Mouse (Mus musculus): ENCODE measurements around the gene Grwd1. TPM values are rescaled to one million over a fixed set of nuclear protein-coding genes. Genes with fewer than 3 reads are reported as not detected.
"Not testable (repeated sequence)": the region's sequence is repeated elsewhere in the genome, so short reads cannot be mapped to it uniquely, and the experiment has no call there.

Grwd1 gene
- total RNA-seq (2021): 10 to 100 TPM; 31.8 to 35.5 TPM

DNA sequence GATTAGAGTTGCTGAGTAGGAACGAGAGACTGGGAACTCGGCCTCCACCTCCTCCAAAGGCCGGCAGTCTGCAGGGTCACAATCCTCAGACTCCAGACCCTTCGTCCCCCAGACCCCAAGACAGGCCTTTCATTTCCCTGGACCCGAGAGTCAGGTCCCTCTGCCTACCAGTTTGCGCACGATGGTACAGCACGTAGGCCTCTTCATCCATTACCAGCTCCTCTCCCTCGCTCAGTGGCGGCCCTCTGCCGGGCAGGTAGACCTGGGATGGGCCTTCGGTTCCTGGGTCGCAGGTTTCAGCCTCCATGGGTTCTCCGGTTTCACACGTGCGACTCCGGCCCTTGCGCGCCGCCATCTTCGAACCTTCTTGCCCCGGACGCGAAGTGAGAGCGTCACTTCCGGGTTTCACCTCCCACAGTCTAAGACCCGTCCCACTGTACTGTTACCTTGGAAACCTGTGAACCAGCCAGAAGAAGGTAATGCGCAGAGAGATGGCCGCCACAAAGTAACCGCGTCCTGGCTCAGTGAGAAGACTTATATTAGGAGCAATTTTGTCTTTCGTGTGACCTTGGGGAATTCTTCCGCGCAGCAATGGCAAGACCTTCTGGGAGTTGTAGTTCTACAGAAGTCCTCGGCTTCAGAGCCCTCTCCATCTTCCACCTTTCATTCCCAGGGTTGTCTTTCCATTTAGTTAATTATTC is at the start of gene Grwd1:
Gene Grwd1 (minus strand): TSS at position 518 of the 701 bp plus-strand sequence.
- DNase-seq: peak; percentile 86
- intact Hi-C loops (cut with DNase I): no loop called here

DNA sequence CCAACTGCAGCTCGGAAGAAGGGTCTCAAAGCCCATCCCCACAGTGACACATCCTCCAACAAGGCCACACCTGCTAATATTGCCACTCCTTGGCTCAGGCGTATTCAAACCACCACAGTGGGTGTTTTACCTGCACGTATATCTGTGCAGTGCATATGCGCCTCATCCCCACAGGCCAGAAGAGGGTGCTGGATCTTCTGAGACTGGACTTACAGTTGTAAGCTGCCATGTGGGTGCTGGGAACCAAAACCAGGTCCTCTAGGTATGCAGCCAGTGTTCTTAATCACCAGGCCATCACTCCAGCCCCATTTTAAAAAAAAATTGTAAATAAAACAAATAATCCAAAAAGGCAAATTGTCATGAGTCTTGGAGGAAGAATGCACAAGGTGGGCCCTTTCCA is 49.8 kb upstream of the Grwd1 start:
- intact Hi-C loops (cut with DNase I): no loop called here
- DNase-seq: no peak

DNA sequence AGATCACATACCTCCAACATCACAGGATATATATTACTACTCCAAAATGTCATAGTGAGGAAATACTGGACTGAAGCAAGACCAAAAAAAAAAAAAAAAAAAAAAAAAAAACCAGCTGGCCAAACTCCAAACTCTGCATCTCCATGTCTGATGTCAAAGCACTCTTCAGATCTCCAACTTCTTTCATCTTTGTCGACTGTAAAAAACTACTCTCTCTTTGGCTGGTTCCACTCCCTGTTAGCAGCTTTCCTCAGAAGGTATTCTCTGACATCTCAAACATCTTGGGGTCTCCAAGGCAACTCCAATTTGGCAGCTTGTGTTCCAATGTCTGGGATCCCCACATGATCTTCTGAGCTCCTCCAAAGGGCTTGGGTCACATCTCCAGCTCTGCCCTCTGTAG is 47.5 kb upstream of the Grwd1 start, which contains the start of gene Grin2d:
Gene Grin2d (minus strand): TSS at position 101 of the 400 bp plus-strand sequence.
- DNase-seq; intact Hi-C loops (cut with DNase I): not testable (repeated sequence)

DNA sequence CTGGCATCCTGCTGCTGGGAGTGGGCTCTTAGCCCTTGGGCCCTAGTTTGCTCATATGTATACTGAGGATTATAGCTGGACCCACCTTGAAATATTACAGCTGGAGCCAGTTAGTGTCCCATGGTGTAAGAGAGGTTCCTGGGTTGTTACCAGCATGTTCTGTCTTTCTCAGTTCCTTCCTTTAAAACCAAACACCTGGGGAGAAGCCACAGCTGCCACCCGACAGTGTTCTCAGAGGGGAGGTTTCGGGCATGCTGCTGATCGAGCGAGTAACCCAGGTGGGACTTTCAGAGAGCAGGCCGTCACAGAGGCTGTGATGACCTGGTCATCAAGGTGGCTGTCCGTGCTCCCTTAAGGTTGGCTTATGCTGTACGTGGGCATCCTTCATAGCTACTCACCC is 46.2 kb upstream of the Grwd1 start:
- intact Hi-C loops (cut with DNase I): no loop called here
- DNase-seq: no peak

DNA sequence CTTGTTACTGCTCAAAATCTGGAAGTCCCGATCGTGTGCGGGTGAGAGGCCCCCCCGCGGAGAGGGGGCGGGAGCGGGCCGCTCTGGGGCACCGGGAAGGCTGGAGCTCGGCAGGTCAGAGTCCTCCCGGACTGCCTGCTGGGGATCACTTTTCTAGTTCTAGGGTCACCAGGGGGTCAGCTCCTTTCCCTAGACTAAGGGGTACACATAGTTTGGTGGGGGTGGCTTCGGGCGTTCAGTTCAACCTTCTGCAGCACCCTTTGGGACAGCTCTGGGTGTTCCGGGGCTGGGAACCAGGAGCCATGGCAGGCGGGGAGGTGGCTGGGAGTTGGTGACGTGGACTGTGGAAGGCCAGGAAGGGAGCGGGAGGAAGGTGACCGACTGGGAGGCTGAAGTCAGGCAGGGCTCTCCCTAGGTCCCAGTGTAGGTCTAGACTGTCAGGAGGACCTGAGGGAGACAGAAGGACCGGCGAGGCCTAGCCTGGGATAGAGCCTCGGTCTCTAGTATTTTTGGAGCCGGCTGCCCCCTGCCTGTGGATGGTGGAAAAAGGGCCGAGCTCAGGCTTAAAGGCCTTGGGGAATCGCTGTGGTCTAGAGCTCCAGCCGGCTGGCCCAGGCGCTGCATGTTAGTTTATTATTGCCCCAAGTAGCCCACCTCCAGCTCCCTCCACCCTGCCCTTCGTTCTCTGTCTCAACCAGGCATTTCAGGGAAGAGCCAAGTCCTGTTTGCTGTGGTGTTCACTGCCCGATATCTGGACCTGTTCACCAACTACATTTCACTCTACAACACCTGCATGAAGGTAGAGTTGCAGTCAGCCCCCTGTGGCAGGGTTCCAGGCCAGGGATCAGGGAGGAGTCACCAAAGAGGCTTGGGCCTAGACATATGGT is 42.6 kb upstream of the Grwd1 start:
- intact Hi-C loops (cut with DNase I): loop anchor here (5.0 kb wide), 1 partner anchor 134 kb away; no protein-coding TSS in a partner anchor
- DNase-seq: peak; percentile 56

DNA sequence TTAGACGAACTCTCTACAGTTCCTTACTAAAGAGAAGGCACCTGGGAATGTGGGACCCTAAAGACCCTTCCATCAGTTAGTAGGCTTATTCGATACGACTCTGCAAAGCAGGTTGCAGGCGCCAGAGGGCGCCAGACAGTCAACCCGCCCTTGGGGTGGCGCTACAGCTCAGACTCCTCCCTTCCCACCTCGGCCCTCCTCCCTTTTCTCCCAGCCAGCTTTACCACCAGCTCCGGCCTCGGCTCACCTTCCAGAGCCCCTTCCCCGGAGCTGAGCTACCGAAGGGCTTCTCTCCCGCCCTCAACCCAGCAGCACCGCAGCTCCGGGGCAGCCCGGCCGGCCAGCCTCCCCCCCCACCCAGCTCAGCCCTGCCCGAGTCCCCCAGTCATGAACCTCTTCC is 41.9 kb upstream of the Grwd1 start, which contains the start of gene Kdelr1:
Gene Kdelr1 (plus strand): TSS at position 149 of the 400 bp plus-strand sequence.
- intact Hi-C loops (cut with DNase I): loop anchor here (5.0 kb wide), 1 partner anchor 135 kb away; no protein-coding TSS in a partner anchor
- DNase-seq: peak; percentile 94

DNA sequence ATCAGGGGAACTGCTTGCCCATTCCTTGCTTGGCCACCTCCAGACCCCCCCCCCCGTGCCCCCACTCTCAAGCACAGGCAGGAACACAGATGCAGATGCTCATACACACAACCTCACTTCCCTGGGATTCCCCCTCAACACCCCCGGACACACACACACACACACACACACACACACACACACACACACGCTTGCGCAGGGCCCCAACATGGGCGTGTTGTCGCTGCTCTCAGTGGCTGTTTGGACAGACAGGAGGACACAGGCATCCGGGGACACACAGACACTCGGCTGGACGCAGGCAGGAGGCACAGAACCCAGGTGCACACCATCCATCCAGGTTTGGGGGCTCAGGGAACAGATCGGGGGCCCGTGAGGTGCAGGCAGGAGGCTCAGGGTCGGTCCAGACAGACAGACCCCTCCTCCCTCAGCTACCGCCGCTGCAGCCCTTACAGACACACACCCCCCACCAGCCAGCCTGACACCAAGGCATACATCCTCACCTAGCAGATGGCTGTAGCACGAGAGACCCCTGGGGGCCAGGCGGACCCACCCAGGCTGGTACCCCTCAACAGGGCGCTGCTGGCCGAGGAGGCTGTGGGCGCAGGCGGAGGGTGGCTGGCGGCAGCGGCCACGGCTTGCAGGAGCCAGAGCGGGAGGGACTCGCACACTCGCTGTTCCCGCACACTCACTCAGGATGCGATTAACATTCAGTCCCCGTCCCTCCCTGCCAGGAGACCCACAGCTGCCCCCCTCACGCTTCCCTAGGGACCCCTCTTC is 39.7 kb upstream of the Grwd1 start:
- peak; percentile 37 for DNase-seq
- intact Hi-C loops (cut with DNase I): loop anchor here (5.0 kb wide), 1 partner anchor 137 kb away; no protein-coding TSS in a partner anchor

DNA sequence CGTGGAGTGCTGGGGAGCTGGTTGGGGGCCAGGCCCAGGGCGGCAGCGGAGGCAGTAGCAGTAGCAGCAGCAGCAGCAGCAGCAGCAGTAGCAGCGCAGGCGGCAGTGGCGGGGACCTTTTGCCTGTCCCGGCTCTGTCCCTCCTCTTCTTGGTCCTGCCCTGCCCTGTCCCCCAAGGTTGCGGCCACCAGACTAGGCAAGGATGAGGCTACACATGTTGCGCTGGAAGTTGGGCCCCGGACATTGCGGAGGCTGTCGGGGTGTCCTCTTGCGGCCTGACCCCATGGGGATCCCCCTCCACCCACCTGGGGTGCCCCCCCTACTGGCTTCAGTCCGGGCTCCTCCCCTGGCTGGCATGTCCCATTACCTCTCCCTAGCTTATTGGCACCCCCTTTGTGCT is 39.0 kb upstream of the Grwd1 start:
- intact Hi-C loops (cut with DNase I): loop anchor here (5.0 kb wide), 1 partner anchor 138 kb away; no protein-coding TSS in a partner anchor
- peak; percentile 33 for DNase-seq

DNA sequence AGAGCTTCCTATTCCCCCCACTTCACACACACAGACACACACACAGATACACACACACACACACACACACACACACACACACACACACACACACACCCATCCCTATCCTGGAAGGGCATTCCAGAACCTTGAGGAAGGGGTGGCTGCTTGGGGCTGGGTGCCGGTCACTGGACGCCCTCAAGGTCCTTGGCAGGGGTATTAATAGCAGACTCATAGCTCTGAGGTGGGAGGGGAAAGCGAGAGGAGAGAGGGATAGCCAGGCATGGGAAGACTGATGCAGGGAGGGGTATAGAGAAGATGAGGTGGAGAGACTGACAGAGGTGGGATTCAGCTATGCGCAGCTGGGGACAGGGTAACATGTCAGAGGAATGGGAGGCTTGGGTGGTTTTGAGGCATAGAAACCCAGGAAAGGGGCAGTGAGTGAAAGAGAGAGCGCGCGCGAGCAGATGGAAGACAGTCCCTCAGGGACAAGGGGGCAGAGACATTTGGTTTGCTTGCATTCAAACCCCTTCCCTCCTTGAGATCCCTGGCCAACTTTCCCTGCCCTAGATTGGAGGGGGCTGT is 38.4 kb upstream of the Grwd1 start:
- intact Hi-C loops (cut with DNase I): no loop called here
- peak; percentile 46 for DNase-seq

DNA sequence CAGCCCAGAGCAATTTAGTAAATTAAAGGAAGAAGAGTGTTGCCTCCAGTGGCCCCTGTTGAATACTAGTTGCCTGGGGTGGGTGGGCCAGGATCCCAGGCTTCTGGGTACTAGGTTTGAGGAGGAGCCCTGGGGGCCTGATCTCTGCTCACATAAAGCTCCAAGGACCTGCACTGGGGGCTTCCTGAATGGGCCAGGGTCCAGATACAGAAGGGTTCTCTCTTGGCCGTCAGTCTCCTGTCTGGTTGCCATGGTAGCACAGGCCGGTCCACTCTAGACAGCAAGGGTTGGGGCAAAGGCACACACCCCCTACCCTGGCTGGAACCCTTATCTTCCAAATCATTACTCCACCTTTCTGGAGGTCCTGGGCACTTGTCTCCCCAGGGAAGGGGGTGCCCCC is 37.1 kb upstream of the Grwd1 start:
- peak; percentile 49 for DNase-seq
- intact Hi-C loops (cut with DNase I): no loop called here

DNA sequence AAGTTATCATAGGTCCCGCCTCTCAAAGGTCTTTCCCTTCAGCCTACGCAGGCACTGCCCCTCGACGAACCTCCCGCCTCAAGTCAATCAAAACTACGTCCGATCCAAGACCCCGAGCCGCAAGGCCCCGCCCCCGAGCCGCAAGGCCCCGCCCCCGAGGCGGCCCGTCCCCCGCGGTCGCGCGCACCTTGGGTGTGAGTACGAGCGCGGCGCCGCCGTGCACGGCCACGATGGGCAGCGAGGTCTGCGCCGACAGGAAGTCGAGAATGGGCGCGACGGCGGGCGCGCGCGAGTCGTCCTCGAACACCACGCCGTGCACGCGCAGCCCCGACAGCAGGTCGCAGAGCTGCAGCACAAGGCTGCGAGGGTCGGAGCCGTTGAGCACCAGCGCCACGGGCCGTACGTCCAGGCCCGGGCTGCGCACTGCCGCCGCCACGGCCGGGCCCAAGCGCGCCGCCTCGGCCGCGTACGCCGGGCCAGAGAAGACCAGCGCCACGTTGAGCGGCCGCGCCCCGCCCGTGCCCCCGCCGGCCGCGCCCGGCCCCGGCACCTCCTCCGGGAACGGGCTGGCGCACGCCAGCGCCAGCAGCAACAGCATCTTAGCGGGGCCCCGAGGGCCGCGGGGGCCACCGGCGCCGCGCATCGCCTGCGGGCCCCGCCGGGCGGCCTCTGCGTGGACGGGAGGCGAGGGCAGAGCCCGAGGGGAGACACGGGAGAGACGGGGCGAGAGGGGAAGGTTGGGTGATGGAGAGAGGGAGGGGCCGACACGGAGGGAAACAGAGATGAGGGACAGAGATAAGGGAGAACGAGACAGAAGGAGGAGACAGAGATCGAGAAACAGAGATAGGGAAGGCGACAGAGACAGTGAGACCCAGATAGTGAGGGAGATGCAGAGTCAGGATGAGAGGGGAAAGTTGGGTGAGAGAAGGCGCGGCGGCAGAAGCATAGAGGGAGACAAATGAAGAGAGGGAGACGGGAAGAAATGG is 35.5 kb upstream of the Grwd1 start:
- intact Hi-C loops (cut with DNase I): no loop called here

DNA sequence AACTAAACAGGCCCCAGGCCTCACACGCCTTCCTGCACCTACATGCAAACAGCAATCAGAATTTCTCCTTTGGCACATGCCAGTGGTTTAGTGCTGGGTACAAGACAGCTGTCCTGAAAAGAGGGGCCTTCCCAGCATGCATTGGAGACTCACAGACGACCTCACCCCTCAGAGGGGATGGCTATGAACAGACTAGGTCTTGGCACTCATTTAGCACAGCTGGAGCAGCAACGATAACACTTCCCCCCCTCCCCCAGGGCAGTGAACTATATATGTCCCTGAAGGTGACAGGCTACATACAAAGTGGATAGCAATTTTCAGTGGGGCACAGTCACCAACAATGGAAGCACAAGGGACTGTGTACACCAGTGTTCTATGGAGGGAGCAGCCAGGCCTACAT is 33.7 kb upstream of the Grwd1 start:
- intact Hi-C loops (cut with DNase I): no loop called here
- no peak for DNase-seq

More for the DNA sequence above, 35.5 kb upstream of the Grwd1 start:
- DNase-seq: peak; percentile 98

DNA sequence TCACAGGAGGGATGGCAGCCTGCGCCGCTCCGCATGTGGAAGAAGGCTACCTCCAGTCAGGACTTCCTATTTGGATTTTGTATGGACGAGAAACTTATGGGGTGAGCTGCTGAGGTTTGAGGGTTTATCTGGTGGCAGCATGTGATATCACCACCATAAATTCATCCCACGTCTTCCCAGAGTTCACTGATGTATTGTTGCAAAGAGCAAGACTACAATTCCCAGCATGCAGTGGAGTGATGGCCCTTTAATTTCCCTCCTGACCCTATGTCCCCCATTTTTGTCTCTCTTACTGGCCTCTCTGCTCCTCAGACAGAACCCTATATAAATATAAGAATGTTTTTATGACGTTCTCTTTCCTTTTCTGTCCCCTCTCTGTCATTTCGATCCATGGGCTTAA is 32.1 kb upstream of the Grwd1 start:
- intact Hi-C loops (cut with DNase I): no loop called here
- DNase-seq: no peak

DNA sequence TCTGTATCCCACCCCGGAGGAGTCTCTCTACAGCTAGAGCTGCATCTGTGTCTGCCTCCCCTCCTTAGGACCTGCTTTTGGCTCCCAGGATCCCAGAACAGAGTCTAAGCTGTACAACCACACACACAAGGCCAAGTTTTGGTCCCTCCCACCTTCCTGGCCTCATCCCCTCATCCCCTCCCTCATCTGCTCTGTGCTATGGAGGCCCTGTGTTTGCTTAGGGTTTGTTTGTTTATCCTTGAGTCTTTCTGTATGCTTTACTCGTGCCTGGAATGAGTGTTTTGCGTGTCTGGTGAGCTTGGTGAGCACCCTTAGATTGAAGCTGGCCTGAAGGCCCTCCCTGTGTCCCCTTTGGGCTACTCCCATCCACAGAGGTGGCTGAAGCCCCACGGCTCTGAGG is 28.3 kb upstream of the Grwd1 start:
- intact Hi-C loops (cut with DNase I): no loop called here
- no peak for DNase-seq

DNA sequence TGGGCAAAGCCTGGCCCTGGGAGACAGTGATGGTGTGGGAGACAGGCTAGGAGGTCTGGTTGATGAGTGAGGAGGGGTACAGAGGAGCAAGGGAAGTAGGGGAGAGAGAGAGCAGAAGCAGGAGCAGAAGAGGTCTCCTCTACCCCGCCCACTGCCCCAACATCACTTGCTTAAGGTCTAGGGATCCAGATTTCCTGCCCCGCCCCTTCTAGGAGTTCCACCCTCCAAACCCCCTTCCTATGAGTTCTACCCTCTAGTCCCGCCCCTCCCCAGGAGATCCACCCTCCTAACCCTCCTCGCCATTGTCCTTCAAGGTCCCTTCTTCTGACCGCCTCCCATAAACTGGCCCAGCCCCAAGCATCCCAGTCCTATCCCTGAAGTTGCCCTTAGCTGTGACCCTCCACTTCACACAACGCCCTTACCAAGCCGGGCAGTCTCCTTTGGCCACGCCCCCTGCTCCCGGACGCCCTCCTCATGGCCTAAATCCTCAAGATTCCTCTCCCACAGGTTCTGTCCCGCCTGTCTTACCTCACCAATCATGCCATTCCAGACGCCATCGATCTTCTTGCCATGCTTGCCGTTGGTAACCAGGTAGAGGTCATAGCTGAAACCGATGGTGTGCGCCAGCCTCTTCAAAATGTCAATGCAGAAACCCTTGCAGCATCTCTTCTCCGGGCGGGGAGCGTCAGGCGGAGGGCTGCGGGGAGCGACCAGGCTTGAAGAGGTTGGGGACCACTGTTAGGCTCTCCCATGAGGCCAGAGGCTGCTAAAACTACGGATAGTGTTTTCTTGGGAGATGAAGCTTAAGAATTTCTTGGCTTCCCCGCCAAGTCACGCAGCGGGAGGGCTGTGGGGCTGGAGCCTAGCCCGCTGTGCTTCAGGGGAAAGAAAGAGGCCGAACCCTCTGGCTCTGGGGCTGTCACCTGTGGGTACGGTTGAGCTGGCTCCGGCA is 26.5 kb upstream of the Grwd1 start:
- peak; percentile 54 for DNase-seq
- intact Hi-C loops (cut with DNase I): no loop called here

DNA sequence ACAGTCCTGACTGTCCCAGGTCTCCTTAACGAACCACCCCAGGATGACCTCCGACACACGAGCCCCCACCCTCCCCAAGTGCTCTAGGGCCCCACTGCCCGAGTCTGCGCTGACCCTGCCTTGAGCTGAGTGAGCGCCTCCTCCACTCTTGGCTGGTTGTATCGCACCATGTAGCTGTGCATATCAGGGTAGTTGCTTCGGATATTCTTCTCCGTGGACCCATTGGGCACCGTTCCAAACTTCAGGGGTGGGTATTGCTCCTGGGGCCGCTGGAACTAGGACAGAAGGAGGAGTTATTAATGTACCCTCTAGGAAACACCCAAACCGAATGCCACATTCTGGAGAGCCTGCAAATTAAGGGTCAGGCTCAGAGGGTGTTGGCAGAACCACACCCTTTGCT is 22.3 kb upstream of the Grwd1 start:
- intact Hi-C loops (cut with DNase I): no loop called here
- no peak for DNase-seq

DNA sequence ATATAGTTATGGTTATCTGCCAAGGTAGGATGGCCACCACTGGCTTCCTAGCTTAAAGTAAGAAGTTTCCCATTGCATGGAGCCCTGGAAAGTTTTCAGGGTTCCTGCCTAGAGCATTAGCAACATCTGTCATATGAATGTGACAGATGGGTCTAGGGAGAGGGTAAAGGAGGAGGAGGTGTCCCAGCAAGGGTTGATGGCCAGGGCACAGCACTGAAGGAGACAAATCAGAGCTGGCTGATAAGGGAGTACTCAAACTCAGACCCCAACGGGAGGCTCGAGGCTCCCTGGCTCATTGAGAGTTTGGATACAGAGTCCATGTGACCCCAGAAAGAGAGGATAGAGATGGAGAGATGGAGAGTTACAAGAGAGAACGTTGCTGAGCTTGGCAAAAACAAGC is 19.9 kb upstream of the Grwd1 start:
- intact Hi-C loops (cut with DNase I): no loop called here

DNA sequence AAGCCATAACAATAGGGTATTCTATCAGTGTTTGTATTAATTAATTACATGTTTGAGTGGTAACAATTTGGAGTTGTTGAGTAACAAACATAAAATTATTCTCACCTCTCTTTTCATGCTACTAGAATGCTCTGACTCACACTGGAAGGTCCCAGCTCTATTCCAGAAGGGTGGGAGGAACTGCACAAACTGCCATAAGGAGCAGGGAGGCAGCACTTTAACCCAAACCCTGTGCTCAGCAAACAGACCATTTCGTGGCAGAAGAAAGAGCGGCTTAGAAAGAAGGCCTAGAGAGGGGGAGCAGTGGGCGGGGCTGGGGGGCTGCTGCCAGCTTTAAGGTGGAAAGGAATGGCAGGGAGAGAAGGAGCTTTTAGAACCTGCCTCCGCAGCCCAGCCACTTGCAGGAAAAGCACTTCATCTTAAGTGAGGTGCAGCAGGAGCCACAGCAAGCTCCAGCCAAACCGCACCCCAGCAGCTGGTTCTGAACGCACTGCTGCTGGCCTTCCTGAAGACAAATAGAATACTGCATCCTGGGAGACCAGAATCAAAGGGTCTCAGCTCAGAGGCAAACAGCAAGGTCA is 17.8 kb upstream of the Grwd1 start:
- intact Hi-C loops (cut with DNase I): no loop called here
- no peak for DNase-seq

More for the DNA sequence above, 19.9 kb upstream of the Grwd1 start:
- DNase-seq: no peak

Measured in left cerebral cortex, postnatal 4 days (tissue).